Mouse (Mus musculus) heart, embryonic 14.5 days (tissue): ENCODE measurements around the gene Mex3a. TPM values are rescaled to one million over a fixed set of nuclear protein-coding genes. Genes with fewer than 3 reads are reported as not detected.

Experiments
- ATAC-seq: fragments of 200-750 bp; cut with Nextera tagmentation; 2 replicates; pipeline ENCODE4 v1.8.0; 2017; ENCODE audit warnings: low read depth, moderate TSS enrichment; ENCODE audit not compliant: insufficient number of reproducible peaks, insufficient read depth, low FRiP score
- H3K27ac ChIP-seq, 2 experiments: fragments of 200-500 bp in 1 of 2; fragments of 300-500 bp in 1 of 2; sonication (generic) in 1 of 2; replicated peaks in 1 of 2; 2 replicates each; pipeline ENCODE4 v1.5.1; 2012 to 2014; ENCODE audit warnings: low read depth in 2 of 2, low read length in 2 of 2, control low read depth in 1 of 2, mild to moderate bottlenecking in 1 of 2, mixed read lengths in 1 of 2; ENCODE audit not compliant: control insufficient read depth in 1 of 2, insufficient read depth in 1 of 2
- H3K27me3 ChIP-seq: fragments of 300-500 bp; sonication (generic); 2 replicates; pipeline ENCODE4 v1.6.1; 2014; ENCODE audit warnings: mild to moderate bottlenecking, low read length, control low read depth; ENCODE audit not compliant: control insufficient read depth, insufficient read depth
- H3K36me3 ChIP-seq: fragments of 300-500 bp; sonication (generic); 2 replicates; pipeline ENCODE4 v1.6.1; 2014; ENCODE audit warnings: mild to moderate bottlenecking, control low read depth, low read length, mixed read lengths; ENCODE audit not compliant: control insufficient read depth, insufficient read depth
- H3K4me1 ChIP-seq, 2 experiments: fragments of 200-500 bp in 1 of 2; fragments of 300-500 bp in 1 of 2; sonication (generic) in 1 of 2; 2 replicates each; pipeline ENCODE4 v1.6.1; 2012 to 2014; ENCODE audit warnings: low read length in 2 of 2, control low read depth in 1 of 2, mixed read lengths in 1 of 2; ENCODE audit not compliant: control insufficient read depth in 2 of 2, insufficient read depth in 2 of 2
- H3K4me2 ChIP-seq: fragments of 300-500 bp; sonication (generic); 2 replicates; pipeline ENCODE4 v1.6.1; 2014; ENCODE audit warnings: mild to moderate bottlenecking, low read length
- H3K4me3 ChIP-seq, 2 experiments: fragments of 200-500 bp in 1 of 2; fragments of 300-500 bp in 1 of 2; sonication (generic) in 1 of 2; 2 replicates each; pipeline ENCODE4 v1.5.1; 2012 to 2014; ENCODE audit warnings: low read length in 2 of 2, mild to moderate bottlenecking in 2 of 2, control low read depth in 1 of 2, low read depth in 1 of 2, moderate library complexity in 1 of 2; ENCODE audit not compliant: control insufficient read depth in 1 of 2, insufficient read depth in 1 of 2
- H3K9ac ChIP-seq: fragments of 300-500 bp; sonication (generic); 2 replicates; pipeline ENCODE4 v1.6.1; 2014; ENCODE audit warnings: mild to moderate bottlenecking, low read length
- H3K9me3 ChIP-seq: fragments of 300-500 bp; sonication (generic); 2 replicates; pipeline ENCODE4 v1.6.1; 2016; ENCODE audit warnings: low read length, control low read depth; ENCODE audit not compliant: control insufficient read depth
- WGBS: fragments of 180-500 bp; shearing (Covaris S2); extraction: QIAGEN DNeasy Blood & Tissue Kit; methylation state at CpG from one replicate; pipeline ENCODE4 v1.1.7; 2014; 5-methylcytosine and 5-hydroxymethylcytosine counted together
- polyA plus RNA-seq: library from polyadenylated mRNA; unstranded; fragments of >200 nt; fragmentation: Nextera tagmentation; extraction: Ambion mirVana; gene quantifications from 2 replicates; pipeline ENCODE4 v1.2.1, GENCODE M21; 2014

Mex3a gene
- polyA plus RNA-seq, 1 experiment from 2014 or later: 11.0 TPM

DNA sequence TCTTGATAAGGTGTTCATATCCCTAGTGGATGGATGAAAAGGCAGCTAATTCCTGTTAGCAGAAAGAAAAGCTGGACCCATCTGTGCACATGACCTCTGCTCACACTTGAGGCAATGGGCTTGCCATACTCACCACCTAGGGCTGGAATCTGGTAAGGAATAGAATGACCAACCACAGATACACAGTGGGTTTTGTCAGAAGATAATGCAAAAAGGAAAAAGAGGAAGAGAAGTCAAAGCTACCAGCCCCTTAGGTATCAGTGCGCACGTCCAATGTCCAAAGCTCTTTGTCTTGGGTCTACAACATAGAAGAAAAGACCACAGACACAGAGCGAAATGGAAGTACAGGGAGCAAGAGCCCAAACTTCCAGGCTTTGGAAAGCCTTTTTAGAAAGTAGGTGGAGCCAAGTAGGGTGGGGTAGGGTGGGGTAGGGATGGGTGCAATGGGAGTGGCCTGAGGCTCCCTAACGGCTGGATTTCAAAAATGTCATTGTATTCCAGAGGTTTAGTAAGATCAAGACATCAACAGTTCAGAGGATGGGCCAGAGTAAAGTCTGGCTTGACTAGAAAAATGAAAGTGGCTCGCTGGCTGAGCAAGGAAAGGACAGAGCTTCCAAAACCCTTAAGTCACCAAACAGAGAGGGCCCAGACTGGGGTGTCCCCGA is 30.7 kb upstream of the Mex3a start:
- Histone ChIP-seq H3K4me2 (peak overlapping the region; percentile 94), H3K4me3 (peak overlapping the region; percentile 74 to 80), H3K9me3 (no peaks in the 10 kb centered on the region), H3K36me3 (peaks cover 16% of the 10 kb centered on the region), H3K27me3 (no peaks in the 10 kb centered on the region), H3K27ac (peak overlapping the region; percentile 74 to 89), H3K4me1 (peaks cover 15 to 35% of the 10 kb centered on the region in 2 experiments), H3K9ac (peak overlapping the region; percentile 93)
- no peak for ATAC-seq
- WGBS: 56% methylated on average over 6 of the region's 6 CpGs

DNA sequence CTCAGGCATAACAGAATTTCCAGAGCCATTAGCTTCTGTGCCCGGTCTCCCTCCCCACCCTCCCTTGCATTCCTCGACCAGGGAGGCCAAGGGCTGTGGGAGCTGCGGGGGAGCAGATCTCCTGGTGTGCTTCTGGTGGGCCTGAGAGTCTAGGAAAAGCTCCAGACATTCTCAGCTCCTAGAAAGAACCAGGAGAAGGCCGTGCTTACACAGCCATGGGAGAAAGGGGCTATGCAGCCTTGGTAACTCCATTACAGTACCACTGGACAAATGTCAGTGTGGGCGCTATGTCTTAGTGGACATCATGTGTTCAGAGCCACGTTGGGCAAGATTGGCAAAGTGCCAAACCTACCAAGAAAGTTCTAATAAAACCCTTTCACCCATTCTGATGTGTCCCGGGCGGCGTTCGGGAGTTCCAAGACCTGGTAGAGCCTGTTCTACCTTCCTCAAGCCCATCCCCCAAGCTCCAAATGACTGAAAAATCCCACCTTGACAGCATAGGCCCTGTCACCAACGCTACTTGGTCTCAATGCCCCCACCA is 30.1 kb upstream of the Mex3a start:
- Histone ChIP-seq H3K4me3 (peak overlapping the region; percentile 74 to 80), H3K4me2 (peak overlapping the region; percentile 94), H3K27ac (peak overlapping the region; percentile 74 to 89), H3K9me3 (no peaks in the 10 kb centered on the region), H3K27me3 (no peaks in the 10 kb centered on the region), H3K9ac (peak overlapping the region; percentile 93), H3K4me1 (peaks cover 12 to 31% of the 10 kb centered on the region in 2 experiments), H3K36me3 (peaks cover 16% of the 10 kb centered on the region)
- 0 out of 2 replicates have a peak, but pooled peaks have one; percentile 18 for ATAC-seq
- 11% methylated on average over 11 of the region's 11 CpGs for WGBS

DNA sequence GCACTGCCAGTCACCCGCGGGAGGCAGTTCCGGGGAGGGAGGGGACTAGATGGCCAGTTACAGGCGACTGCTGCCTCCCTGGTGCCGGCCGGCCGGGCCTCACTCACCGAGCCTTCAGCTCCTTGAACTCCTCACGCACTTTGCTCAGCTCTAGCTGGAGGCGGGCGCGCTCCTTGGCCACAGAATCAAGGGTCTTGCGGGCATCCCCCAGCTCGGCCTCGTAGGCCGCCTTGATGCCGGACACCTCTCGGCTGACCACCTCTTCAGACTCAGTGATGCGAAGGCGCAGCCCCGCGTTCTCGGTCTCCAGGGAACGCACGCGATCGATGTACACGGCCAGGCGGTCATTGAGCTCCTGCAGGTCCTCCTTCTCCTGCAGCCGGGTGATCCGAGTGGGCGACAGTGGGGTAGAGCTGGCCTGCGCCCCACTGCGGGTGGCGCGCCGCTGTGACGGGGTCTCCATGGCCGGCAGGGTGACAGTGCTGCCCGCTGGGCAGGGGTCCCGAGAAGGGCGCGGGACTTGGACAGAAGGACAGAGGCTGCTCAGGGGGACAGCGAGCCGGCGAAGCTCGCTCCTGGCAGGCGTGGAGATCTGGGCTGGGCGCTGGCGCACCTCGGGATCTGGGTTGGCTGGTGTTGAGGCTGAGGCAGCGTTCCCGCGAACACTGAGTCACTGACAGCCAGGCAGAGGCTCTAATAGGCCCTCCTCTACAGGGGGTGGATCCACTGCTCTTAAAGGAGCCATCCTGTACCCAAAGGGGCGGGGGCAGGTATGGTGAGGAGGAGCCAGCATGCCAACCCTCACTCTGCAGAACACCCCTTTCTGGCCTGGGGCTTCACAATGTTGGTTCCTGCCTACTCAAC is 29.3 kb upstream of the Mex3a start:
- peak overlapping the region; percentile 93 for H3K9ac ChIP-seq
- ATAC-seq: peak; percentile 90
- peak overlapping the region; percentile 74 to 80 for H3K4me3 ChIP-seq
- peak overlapping the region; percentile 63 to 89 for H3K27ac ChIP-seq
- H3K27me3 ChIP-seq: no peaks in the 10 kb centered on the region
- peaks cover 12% of the 10 kb centered on the region for H3K36me3 ChIP-seq
- peaks cover 12 to 28% of the 10 kb centered on the region in 2 experiments for H3K4me1 ChIP-seq
- H3K9me3 ChIP-seq: no peaks in the 10 kb centered on the region
- WGBS: under 1% methylated on average over 55 of the region's 55 CpGs
- peak overlapping the region; percentile 94 for H3K4me2 ChIP-seq

DNA sequence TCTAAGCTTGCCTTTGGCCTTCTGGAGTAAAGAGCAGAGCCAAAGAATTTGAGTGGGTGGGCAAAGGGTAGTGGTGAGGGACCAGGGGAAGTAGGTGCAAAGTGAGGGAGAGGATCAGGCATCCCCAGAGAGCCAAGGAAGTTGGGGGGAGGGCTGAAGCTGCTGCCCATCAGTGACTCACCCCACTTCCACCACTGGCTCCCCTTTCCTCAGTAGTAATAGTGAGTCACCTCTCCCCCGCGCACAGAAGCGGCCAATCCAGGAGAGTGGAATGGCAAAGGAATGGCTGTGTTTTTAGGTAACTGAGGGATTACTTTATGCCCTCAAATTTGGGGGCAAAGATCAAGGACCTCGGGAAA is 28.7 kb upstream of the Mex3a start:
- WGBS: 17% methylated on average over 4 of the region's 4 CpGs
- peak overlapping the region in 1 of 2 experiments; percentile 74; a peak in 2 of 4 replicates for H3K4me3 ChIP-seq

DNA sequence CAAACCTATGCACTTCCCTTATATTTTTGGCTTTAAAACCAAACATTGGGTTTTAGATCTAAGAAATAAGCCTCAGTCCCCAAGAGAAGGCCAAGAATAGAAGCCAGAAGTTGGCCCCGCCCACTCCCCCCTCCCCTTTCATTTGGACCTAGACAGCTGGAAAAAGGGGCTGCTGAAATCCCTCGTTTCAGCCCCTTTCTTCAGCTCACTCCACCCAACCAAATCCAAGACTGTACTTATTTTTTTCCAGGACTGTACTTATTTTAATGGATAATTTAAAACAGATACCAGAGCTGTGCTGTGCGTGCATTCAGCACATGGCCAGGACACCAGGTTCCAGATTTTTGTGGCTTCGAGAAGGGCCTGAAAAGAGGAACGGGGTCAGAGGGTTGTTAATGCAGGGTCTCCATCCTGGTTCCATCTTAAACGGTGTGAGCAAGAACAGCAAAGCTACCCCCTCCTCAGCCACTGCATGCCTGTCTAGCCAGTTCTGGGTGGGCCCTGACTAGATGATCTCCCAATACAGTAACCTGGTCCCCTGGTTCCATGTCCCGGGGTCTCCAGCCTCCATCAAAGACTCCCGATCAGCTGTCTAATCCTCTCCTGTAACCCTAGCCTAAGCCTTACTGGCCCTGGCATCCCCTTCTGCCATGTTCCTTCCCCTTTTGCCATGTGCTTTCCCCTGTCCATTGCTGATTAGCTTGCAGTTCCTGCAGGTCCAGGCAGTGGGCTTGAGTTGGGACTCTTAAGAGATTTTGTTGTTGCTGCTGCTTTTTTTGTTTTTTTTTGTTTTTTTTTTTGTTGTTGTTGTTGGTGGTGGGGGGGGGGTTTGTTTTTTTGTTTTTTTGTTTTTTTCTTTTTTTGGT is 28.1 kb upstream of the Mex3a start:
- ATAC-seq: no peak
- 44% methylated on average over 8 of the region's 8 CpGs for WGBS
- Histone ChIP-seq H3K36me3 (0 out of 2 replicates have a peak, but pooled peaks cover 5% of the 10 kb centered on the region), H3K4me1 (peaks cover 13 to 28% of the 10 kb centered on the region in 2 experiments), H3K9me3 (no peaks in the 10 kb centered on the region), H3K9ac (no peak overlapping the region), H3K4me2 (peak overlapping the region; percentile 94; the same call in 1 of the 2 replicates), H3K27ac (peak overlapping the region in 1 of 2 experiments; percentile 89; a peak in 2 of 4 replicates), H3K4me3 (no peak overlapping the region), H3K27me3 (no peaks in the 10 kb centered on the region)

More for the DNA sequence above, 28.7 kb upstream of the Mex3a start:
- peak; percentile 18; the same call in 1 of the 2 replicates for ATAC-seq
- Histone ChIP-seq H3K36me3 (peaks cover 6% of the 10 kb centered on the region; the same call in 1 of the 2 replicates), H3K27me3 (no peaks in the 10 kb centered on the region), H3K27ac (peak overlapping the region; percentile 50 to 89), H3K4me2 (peak overlapping the region; percentile 94), H3K4me1 (peaks cover 12 to 28% of the 10 kb centered on the region in 2 experiments), H3K9me3 (no peaks in the 10 kb centered on the region), H3K9ac (peak overlapping the region; percentile 31; the same call in 1 of the 2 replicates)

DNA sequence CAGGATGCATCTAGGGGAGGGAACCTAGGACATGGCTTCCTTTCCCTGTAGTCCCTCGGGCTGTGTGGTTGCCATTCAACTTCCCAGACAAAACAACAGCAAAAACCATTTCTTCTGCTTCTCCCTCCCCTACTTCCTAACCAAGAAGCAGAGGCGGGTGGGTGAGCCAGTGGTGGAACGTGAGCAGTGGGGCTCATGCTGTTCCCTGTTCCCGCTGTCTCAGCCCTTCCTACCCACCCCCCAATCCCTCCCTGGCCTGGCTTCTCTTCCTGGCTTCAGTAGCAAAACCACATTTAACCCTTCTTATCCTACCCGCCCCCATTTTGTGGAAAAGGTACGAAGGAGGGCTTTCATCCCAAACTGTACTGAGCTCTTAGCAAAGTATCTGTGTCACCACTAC is 27.1 kb upstream of the Mex3a start:
- WGBS: 67% methylated on average over 6 of the region's 6 CpGs

DNA sequence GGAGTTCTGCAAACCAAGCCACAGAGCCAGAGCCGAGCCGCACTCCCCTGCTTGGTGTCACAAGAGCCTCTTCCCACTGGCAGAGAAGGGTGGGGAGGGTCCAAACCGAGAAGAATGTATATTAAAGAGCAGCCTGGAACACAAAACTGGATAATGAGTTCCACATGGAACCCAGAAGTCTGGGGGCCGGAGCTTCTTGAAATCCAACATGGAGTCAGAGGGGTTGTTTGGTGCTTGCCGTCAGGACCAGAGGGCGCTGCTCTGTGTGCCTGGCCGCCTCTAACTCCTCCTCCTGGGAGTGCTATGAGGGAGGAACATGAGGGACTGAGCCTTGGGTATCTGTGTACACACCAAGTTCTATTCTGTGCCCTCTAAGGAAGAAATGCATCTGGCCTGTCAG is 26.4 kb upstream of the Mex3a start:
- Histone ChIP-seq H3K27me3 (no peaks in the 10 kb centered on the region), H3K4me3 (no peak overlapping the region), H3K9me3 (no peaks in the 10 kb centered on the region), H3K36me3 (no peaks in the 10 kb centered on the region), H3K27ac (no peak overlapping the region), H3K4me2 (no peak overlapping the region), H3K4me1 (peaks cover 21 to 37% of the 10 kb centered on the region in 2 experiments), H3K9ac (no peak overlapping the region)
- WGBS: 55% methylated on average over 7 of the region's 7 CpGs
- ATAC-seq: no peak

More for the DNA sequence above, 27.1 kb upstream of the Mex3a start:
- Histone ChIP-seq H3K4me3 (no peak overlapping the region), H3K9me3 (no peaks in the 10 kb centered on the region), H3K9ac (no peak overlapping the region), H3K4me1 (peaks cover 20 to 34% of the 10 kb centered on the region in 2 experiments), H3K4me2 (no peak overlapping the region), H3K27me3 (no peaks in the 10 kb centered on the region), H3K36me3 (no peaks in the 10 kb centered on the region), H3K27ac (no peak overlapping the region)
- ATAC-seq: no peak
